Mouse (Mus musculus) liver, postnatal 0 days (tissue): ENCODE data around the gene Gemin8.

ENCODE experiments used
- CTCF ChIP-seq: sonication (generic); IDR thresholded peaks from 2 replicates; pipeline ENCODE4 v1.5.1; 2016; ENCODE audit warnings: antibody characterized with exemption, low read depth
- EP300 ChIP-seq: IDR thresholded peaks from 2 replicates; pipeline ENCODE4 v1.6.1; 2016; ENCODE audit warnings: antibody characterized with exemption, low read depth, mild to moderate bottlenecking

GRCm38 (mm10) chrX:166216248-166216647 lies 46.0 kb downstream of the Gemin8 start:
- TF ChIP-seq CTCF: no peak
- no peak for TF ChIP-seq EP300
